Mouse (Mus musculus) embryonic facial prominence, embryonic 13.5 days (tissue): Measurements from ENCODE around the gene Cd79b. TPM values are rescaled to one million over a fixed set of nuclear protein-coding genes. Genes with fewer than 3 reads are reported as not detected.

Source experiments
- ATAC-seq: fragments of 200-750 bp; cut with Nextera tagmentation; 2 replicates; pipeline ENCODE4 v1.8.0; 2017; ENCODE audit warnings: low read depth; ENCODE audit not compliant: insufficient number of reproducible peaks, insufficient read depth, low FRiP score, low TSS enrichment
- H3K27ac ChIP-seq: fragments of 300-500 bp; sonication (generic); 2 replicates; pipeline ENCODE4 v1.5.1; 2015; ENCODE audit warnings: moderate library complexity, mild to moderate bottlenecking, inconsistent platforms
- H3K27me3 ChIP-seq: fragments of 300-500 bp; sonication (generic); 2 replicates; pipeline ENCODE4 v1.6.1; 2015; ENCODE audit warnings: mild to moderate bottlenecking, inconsistent platforms
- H3K36me3 ChIP-seq: fragments of 300-500 bp; sonication (generic); 2 replicates; pipeline ENCODE4 v1.6.1; 2015; ENCODE audit warnings: mild to moderate bottlenecking, inconsistent platforms
- H3K4me1 ChIP-seq: fragments of 300-500 bp; sonication (generic); 2 replicates; pipeline ENCODE4 v1.6.1; 2015; ENCODE audit warnings: inconsistent platforms
- H3K4me2 ChIP-seq: fragments of 300-500 bp; sonication (generic); 2 replicates; pipeline ENCODE4 v1.6.1; 2015; ENCODE audit warnings: moderate library complexity, mild to moderate bottlenecking, inconsistent platforms
- H3K4me3 ChIP-seq: fragments of 300-500 bp; sonication (generic); 2 replicates; pipeline ENCODE4 v1.5.1; 2015; ENCODE audit warnings: mild to moderate bottlenecking, inconsistent platforms
- H3K9ac ChIP-seq: fragments of 300-500 bp; sonication (generic); 2 replicates; pipeline ENCODE4 v1.6.1; 2015; ENCODE audit warnings: mild to moderate bottlenecking, inconsistent platforms
- H3K9me3 ChIP-seq: fragments of 300-500 bp; sonication (generic); 2 replicates; pipeline ENCODE4 v1.6.1; 2016; ENCODE audit warnings: inconsistent platforms
- WGBS: fragments of 180-500 bp; shearing (Covaris S2); methylation state at CpG from one replicate; pipeline ENCODE4 v1.1.7; 2015; ENCODE audit warnings: mixed read lengths; 5-methylcytosine and 5-hydroxymethylcytosine counted together
- polyA plus RNA-seq: library from polyadenylated mRNA; unstranded; fragments of >200 nt; fragmentation: Nextera tagmentation; extraction: Ambion mirVana; gene quantifications from 2 replicates; pipeline ENCODE4 v1.2.1, GENCODE M21; 2015

Cd79b gene
- polyA plus RNA-seq, 1 experiment from 2014 or later: 2.1 TPM

- no peak overlapping the region for H3K4me3 ChIP-seq
- no peaks in the 10 kb centered on the region for H3K36me3 ChIP-seq
- no peaks in the 10 kb centered on the region for H3K27me3 ChIP-seq
- WGBS: 80% methylated on average over 7 of the region's 7 CpGs
- peaks cover 3% of the 10 kb centered on the region; the same call in 1 of the 2 replicates for H3K4me1 ChIP-seq
- no peak overlapping the region for H3K9ac ChIP-seq
- ATAC-seq: no peak
- no peak overlapping the region for H3K4me2 ChIP-seq
- H3K27ac ChIP-seq: no peak overlapping the region
- H3K9me3 ChIP-seq: no peaks in the 10 kb centered on the region
Observed at GRCm38 (mm10) chr11:106338870-106339269, 24.3 kb upstream of the Cd79b start.

GRCm38 (mm10) chr11:106338029-106338428 lies 23.5 kb upstream of the Cd79b start:
- no peaks in the 10 kb centered on the region for H3K36me3 ChIP-seq
- H3K4me3 ChIP-seq: no peak overlapping the region
- WGBS: 82% methylated on average over 5 of the region's 5 CpGs
- peaks cover 4% of the 10 kb centered on the region; the same call in 1 of the 2 replicates for H3K4me1 ChIP-seq
- H3K27me3 ChIP-seq: no peaks in the 10 kb centered on the region
- H3K9me3 ChIP-seq: no peaks in the 10 kb centered on the region
- H3K9ac ChIP-seq: no peak overlapping the region
- ATAC-seq: no peak
- H3K4me2 ChIP-seq: no peak overlapping the region
- H3K27ac ChIP-seq: no peak overlapping the region

- Histone ChIP-seq H3K36me3 (no peaks in the 10 kb centered on the region), H3K9me3 (no peaks in the 10 kb centered on the region), H3K9ac (no peak overlapping the region), H3K4me2 (no peak overlapping the region), H3K27ac (no peak overlapping the region), H3K4me3 (no peak overlapping the region), H3K27me3 (no peaks in the 10 kb centered on the region), H3K4me1 (peaks cover 10% of the 10 kb centered on the region; the same call in 1 of the 2 replicates)
- no peak for ATAC-seq
- 5% methylated on average over 2 of the region's 2 CpGs for WGBS
Observed at GRCm38 (mm10) chr11:106334066-106334465, 19.5 kb upstream of the Cd79b start.

GRCm38 (mm10) chr11:106332458-106332857 lies 17.9 kb upstream of the Cd79b start:
- Histone ChIP-seq H3K4me3 (no peak overlapping the region), H3K4me1 (peaks cover 26% of the 10 kb centered on the region), H3K27me3 (no peaks in the 10 kb centered on the region), H3K36me3 (no peaks in the 10 kb centered on the region), H3K9me3 (no peaks in the 10 kb centered on the region), H3K27ac (no peak overlapping the region), H3K4me2 (no peak overlapping the region), H3K9ac (no peak overlapping the region)
- 49% methylated on average over 4 of the region's 4 CpGs for whole genome bisulfite sequencing
- ATAC-seq: no peak

GRCm38 (mm10) chr11:106329682-106330081 lies 15.1 kb upstream of the Cd79b start:
- Histone ChIP-seq H3K9me3 (no peaks in the 10 kb centered on the region), H3K4me3 (no peak overlapping the region), H3K27ac (no peak overlapping the region), H3K27me3 (no peaks in the 10 kb centered on the region), H3K4me1 (peaks cover 28% of the 10 kb centered on the region), H3K36me3 (no peaks in the 10 kb centered on the region), H3K4me2 (no peak overlapping the region), H3K9ac (no peak overlapping the region)
- ATAC-seq: no peak
- 67% methylated on average over 7 of the region's 7 CpGs for WGBS

GRCm38 (mm10) chr11:106329128-106329527 lies 14.6 kb upstream of the Cd79b start:
- Histone ChIP-seq H3K4me2 (no peak overlapping the region), H3K27ac (no peak overlapping the region), H3K9ac (0 out of 2 replicates have a peak overlapping the region, but pooled peaks have one; percentile 28), H3K4me3 (no peak overlapping the region), H3K9me3 (no peaks in the 10 kb centered on the region), H3K27me3 (no peaks in the 10 kb centered on the region), H3K36me3 (no peaks in the 10 kb centered on the region), H3K4me1 (peaks cover 27% of the 10 kb centered on the region)
- ATAC-seq: no peak
- 71% methylated on average over 6 of the region's 6 CpGs for WGBS

GRCm38 (mm10) chr11:106328521-106328920 lies 14.0 kb upstream of the Cd79b start:
- Histone ChIP-seq H3K27ac (no peak overlapping the region), H3K4me1 (peaks cover 24% of the 10 kb centered on the region)

GRCm38 (mm10) chr11:106326475-106326874 lies 11.9 kb upstream of the Cd79b start:
- no peak for ATAC-seq
- H3K4me2 ChIP-seq: no peak overlapping the region
- 86% methylated on average over 8 of the region's 8 CpGs for WGBS
- H3K36me3 ChIP-seq: no peaks in the 10 kb centered on the region
- no peak overlapping the region for H3K4me3 ChIP-seq
- no peaks in the 10 kb centered on the region for H3K9me3 ChIP-seq
- H3K27me3 ChIP-seq: no peaks in the 10 kb centered on the region
- peaks cover 20% of the 10 kb centered on the region for H3K4me1 ChIP-seq
- no peak overlapping the region for H3K27ac ChIP-seq
- H3K9ac ChIP-seq: no peak overlapping the region

More at GRCm38 (mm10) chr11:106328521-106328920, 14.0 kb upstream of the Cd79b start:
- 0 out of 2 replicates have a peak, but pooled peaks have one; percentile 32 for ATAC-seq
- 44% methylated on average over 5 of the region's 5 CpGs for WGBS
- no peak overlapping the region for H3K4me2 ChIP-seq
- H3K27me3 ChIP-seq: no peaks in the 10 kb centered on the region
- H3K36me3 ChIP-seq: no peaks in the 10 kb centered on the region
- H3K9ac ChIP-seq: peak overlapping the region; percentile 28; the same call in 1 of the 2 replicates
- H3K9me3 ChIP-seq: no peaks in the 10 kb centered on the region
- no peak overlapping the region for H3K4me3 ChIP-seq

GRCm38 (mm10) chr11:106325566-106326206 lies 11.1 kb upstream of the Cd79b start:
- H3K4me1 ChIP-seq: peaks cover 20% of the 10 kb centered on the region
- no peak overlapping the region for H3K4me2 ChIP-seq
- H3K36me3 ChIP-seq: no peaks in the 10 kb centered on the region
- no peaks in the 10 kb centered on the region for H3K27me3 ChIP-seq
- H3K4me3 ChIP-seq: no peak overlapping the region
- H3K9me3 ChIP-seq: no peaks in the 10 kb centered on the region
- H3K9ac ChIP-seq: no peak overlapping the region
- no peak overlapping the region for H3K27ac ChIP-seq
- ATAC-seq: no peak
- 61% methylated on average over 8 of the region's 8 CpGs for WGBS

- Histone ChIP-seq H3K4me1 (peaks cover 20% of the 10 kb centered on the region), H3K4me2 (no peak overlapping the region), H3K9me3 (no peaks in the 10 kb centered on the region), H3K36me3 (no peaks in the 10 kb centered on the region), H3K27ac (no peak overlapping the region), H3K27me3 (no peaks in the 10 kb centered on the region), H3K4me3 (no peak overlapping the region), H3K9ac (no peak overlapping the region)
- ATAC-seq: no peak
- 76% methylated on average over 5 of the region's 5 CpGs for WGBS
Observed at GRCm38 (mm10) chr11:106324858-106325257, 10.3 kb upstream of the Cd79b start.

GRCm38 (mm10) chr11:106318406-106319366 lies 4.1 kb upstream of the Cd79b start:
- Histone ChIP-seq H3K27ac (no peak overlapping the region), H3K9ac (no peak overlapping the region), H3K9me3 (no peaks in the 10 kb centered on the region), H3K4me1 (peaks cover 43% of the 10 kb centered on the region), H3K27me3 (no peaks in the 10 kb centered on the region), H3K4me2 (no peak overlapping the region), H3K36me3 (no peaks in the 10 kb centered on the region), H3K4me3 (no peak overlapping the region)
- 61% methylated on average over 21 of the region's 21 CpGs for WGBS
- no peak for ATAC-seq
